Mouse (Mus musculus): Measurements from ENCODE around the gene Asic4. TPM values are rescaled to one million over a fixed set of nuclear protein-coding genes. Genes with fewer than 3 reads are reported as not detected.

Gene Asic4
- polyA plus RNA-seq, 1 experiment from 2014 or later, result 0.61 TPM

GRCm38 (mm10) chr1:75480036-75480435 is 29.8 kb downstream of the Asic4 start:
- DNase-seq (ENCODE audit: low spot score), result no peak
- Histone ChIP-seq H3K9ac (ENCODE audit: low read length) (peak overlapping the region; percentile 72), H3K36me3 (ENCODE audit: control insufficient read depth, insufficient read depth, low read length) (no peaks in the 10 kb centered on the region; the same call in 1 of the 2 replicates), H3K4me1 (replicated peaks; ENCODE audit: control insufficient read depth, insufficient read depth, low read length) (peaks cover 15% of the 10 kb centered on the region; the same call in 1 of the 2 replicates), H3K27me3 (ENCODE audit: control insufficient read depth, insufficient read depth, low read length) (peaks cover 21% of the 10 kb centered on the region), H3K4me3 (ENCODE audit: low read depth, low read length) (peak overlapping the region; percentile 82), H3K27ac (ENCODE audit: low read depth, low read length) (no peak overlapping the region), H3K9me3 (ENCODE audit: control insufficient read depth, low read length) (no peaks in the 10 kb centered on the region), H3K4me2 (ENCODE audit: low read depth, low read length, severe bottlenecking) (peak overlapping the region; percentile 83)
- ATAC-seq (replicated peaks; ENCODE audit: low FRiP score), result no peak
- whole genome bisulfite sequencing, result 16% methylated on average over 13 of the region's 13 CpGs

- Histone ChIP-seq H3K4me3 (ENCODE audit: low read depth, low read length) (no peak overlapping the region), H3K4me2 (ENCODE audit: low read depth, low read length, severe bottlenecking) (no peak overlapping the region), H3K9ac (ENCODE audit: low read length) (no peak overlapping the region), H3K9me3 (ENCODE audit: control insufficient read depth, low read length) (no peaks in the 10 kb centered on the region), H3K36me3 (ENCODE audit: control insufficient read depth, insufficient read depth, low read length) (no peaks in the 10 kb centered on the region; the same call in 1 of the 2 replicates), H3K27ac (ENCODE audit: low read depth, low read length) (no peak overlapping the region), H3K4me1 (replicated peaks; ENCODE audit: control insufficient read depth, insufficient read depth, low read length) (peaks cover 15% of the 10 kb centered on the region; the same call in 1 of the 2 replicates), H3K27me3 (ENCODE audit: control insufficient read depth, insufficient read depth, low read length) (peaks cover 28% of the 10 kb centered on the region)
- no peak for DNase-seq (ENCODE audit: low spot score)
- ATAC-seq (replicated peaks; ENCODE audit: low FRiP score), result no peak
- WGBS, result 88% methylated on average over 7 of the region's 7 CpGs
These were observed 30.5 kb downstream of the Asic4 start for GRCm38 (mm10) chr1:75480735-75481134.

- Histone ChIP-seq H3K27ac (ENCODE audit: low read depth, low read length) (no peak overlapping the region), H3K36me3 (ENCODE audit: control insufficient read depth, insufficient read depth, low read length) (no peaks in the 10 kb centered on the region), H3K27me3 (ENCODE audit: control insufficient read depth, insufficient read depth, low read length) (peaks cover 47% of the 10 kb centered on the region), H3K4me2 (ENCODE audit: low read depth, low read length, severe bottlenecking) (peak overlapping the region; percentile 79), H3K9me3 (ENCODE audit: control insufficient read depth, low read length) (no peaks in the 10 kb centered on the region), H3K4me1 (replicated peaks; ENCODE audit: control insufficient read depth, insufficient read depth, low read length) (peaks cover 13% of the 10 kb centered on the region; the same call in 1 of the 2 replicates), H3K9ac (ENCODE audit: low read length) (no peak overlapping the region), H3K4me3 (ENCODE audit: low read depth, low read length) (peak overlapping the region; percentile 50)
- WGBS, result 6% methylated on average over 24 of the region's 24 CpGs
- no peak for DNase-seq (ENCODE audit: low spot score)
- ATAC-seq (replicated peaks; ENCODE audit: low FRiP score), result no peak
These were observed 36.3 kb downstream of the Asic4 start for GRCm38 (mm10) chr1:75486561-75486960.

- peak overlapping the region; percentile 79 for H3K4me2 ChIP-seq (ENCODE audit: low read depth, low read length, severe bottlenecking)
- no peaks in the 10 kb centered on the region for H3K9me3 ChIP-seq (ENCODE audit: control insufficient read depth, low read length)
- ATAC-seq (replicated peaks; ENCODE audit: low FRiP score) (0 out of 2 replicates have a peak, but pooled peaks have one; percentile 5), DNase-seq (ENCODE audit: low spot score) (no peak)
- no peaks in the 10 kb centered on the region for H3K36me3 ChIP-seq (ENCODE audit: control insufficient read depth, insufficient read depth, low read length)
- peaks cover 47% of the 10 kb centered on the region for H3K27me3 ChIP-seq (ENCODE audit: control insufficient read depth, insufficient read depth, low read length)
- peak overlapping the region; percentile 35; the same call in 1 of the 2 replicates for H3K9ac ChIP-seq (ENCODE audit: low read length)
- peaks cover 13% of the 10 kb centered on the region; the same call in 1 of the 2 replicates for H3K4me1 ChIP-seq (replicated peaks; ENCODE audit: control insufficient read depth, insufficient read depth, low read length)
- WGBS, result 3% methylated on average over 13 of the region's 13 CpGs
- H3K27ac ChIP-seq (ENCODE audit: low read depth, low read length), result no peak overlapping the region
- peak overlapping the region; percentile 50 for H3K4me3 ChIP-seq (ENCODE audit: low read depth, low read length)
These were observed 36.8 kb downstream of the Asic4 start for GRCm38 (mm10) chr1:75487040-75487404.

DNA sequence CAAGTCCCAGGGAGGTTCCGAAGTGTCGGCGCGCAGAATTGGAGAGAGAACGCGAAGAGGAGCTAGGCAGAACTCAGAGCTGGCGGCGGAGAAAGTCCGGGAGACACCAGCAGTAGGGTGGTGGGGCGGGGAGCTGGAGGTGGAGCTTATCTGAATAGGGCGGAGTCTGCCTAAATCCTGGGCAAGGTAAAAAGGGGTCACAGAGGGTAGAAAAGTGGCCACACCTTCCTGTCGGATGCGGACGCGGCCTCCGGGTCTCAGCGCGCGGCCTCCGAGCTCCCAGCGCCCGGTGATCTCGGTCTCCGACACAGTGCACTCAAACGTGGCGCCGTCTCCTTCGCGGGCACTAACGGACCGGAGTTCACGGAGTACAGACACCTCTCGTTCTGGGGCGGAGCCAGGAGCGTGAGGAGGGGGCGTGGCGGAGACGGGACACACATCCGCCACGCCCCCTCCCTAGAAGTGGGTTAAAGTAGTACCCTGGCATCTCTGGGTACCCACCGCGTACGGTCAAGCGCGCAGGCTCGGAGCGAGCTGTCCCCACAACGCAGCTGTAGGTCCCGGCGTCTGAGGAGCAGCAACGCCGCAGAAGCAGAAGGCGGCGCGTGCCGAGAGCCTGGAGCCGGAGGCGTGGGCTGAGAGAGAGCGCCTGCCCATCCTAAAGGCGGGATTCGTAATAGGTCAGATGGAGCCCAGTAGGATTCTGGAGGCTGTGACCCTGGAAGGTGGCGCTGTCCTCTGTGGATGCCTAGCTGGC is 37.3 kb downstream of the Asic4 start:
- no peak overlapping the region for H3K27ac ChIP-seq (ENCODE audit: low read depth, low read length)
- H3K36me3 ChIP-seq (ENCODE audit: control insufficient read depth, insufficient read depth, low read length), result no peaks in the 10 kb centered on the region
- no peaks in the 10 kb centered on the region for H3K9me3 ChIP-seq (ENCODE audit: control insufficient read depth, low read length)
- ATAC-seq (replicated peaks; ENCODE audit: low FRiP score), result peak; percentile 75
- H3K9ac ChIP-seq (ENCODE audit: low read length), result peak overlapping the region; percentile 35; the same call in 1 of the 2 replicates
- peak; percentile 89 for DNase-seq (ENCODE audit: low spot score)
- peaks cover 44% of the 10 kb centered on the region for H3K27me3 ChIP-seq (ENCODE audit: control insufficient read depth, insufficient read depth, low read length)
- peaks cover 13% of the 10 kb centered on the region; the same call in 1 of the 2 replicates for H3K4me1 ChIP-seq (replicated peaks; ENCODE audit: control insufficient read depth, insufficient read depth, low read length)
- H3K4me2 ChIP-seq (ENCODE audit: low read depth, low read length, severe bottlenecking), result peak overlapping the region; percentile 79
- H3K4me3 ChIP-seq (ENCODE audit: low read depth, low read length), result peak overlapping the region; percentile 50
- under 1% methylated on average over 62 of the region's 62 CpGs for WGBS

DNA sequence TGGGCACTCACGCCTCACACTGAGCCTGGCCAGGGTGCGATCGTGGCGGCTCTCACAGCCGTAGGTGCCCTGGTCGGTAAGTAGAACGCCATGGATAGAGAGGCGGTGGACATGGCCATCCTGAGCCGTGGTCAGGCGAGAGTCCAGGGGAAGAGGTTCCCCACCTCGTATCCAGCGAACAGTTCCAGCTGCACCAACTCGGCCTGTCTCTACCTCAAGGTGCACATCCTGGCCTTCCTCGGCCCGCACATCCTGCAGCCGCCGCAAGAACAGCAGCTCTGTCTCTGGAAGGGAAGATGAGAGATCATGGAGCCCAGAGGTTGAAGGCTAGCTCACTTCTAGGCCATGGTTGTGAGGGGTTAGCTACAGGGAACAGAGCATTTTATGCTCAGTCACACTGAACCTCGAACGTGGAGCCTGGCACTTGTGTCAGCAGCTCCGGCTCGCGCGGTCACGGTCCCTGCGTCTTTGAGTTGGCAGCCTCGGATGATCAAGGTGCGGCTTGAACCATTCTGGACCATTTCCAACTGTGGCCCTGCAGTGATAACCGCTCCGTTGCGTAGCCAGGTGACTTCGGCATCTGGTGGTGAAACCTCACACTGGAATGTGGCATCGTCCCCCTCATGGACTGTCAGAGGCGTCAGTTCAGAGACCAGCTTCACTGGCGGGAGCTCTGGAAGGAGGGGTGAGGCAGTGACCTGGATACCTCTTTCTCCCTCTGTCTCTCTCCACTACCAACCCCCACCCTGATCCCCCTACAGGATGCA is 40.7 kb downstream of the Asic4 start:
- Histone ChIP-seq H3K4me2 (ENCODE audit: low read depth, low read length, severe bottlenecking) (no peak overlapping the region), H3K4me1 (replicated peaks; ENCODE audit: control insufficient read depth, insufficient read depth, low read length) (peaks cover 13% of the 10 kb centered on the region; the same call in 1 of the 2 replicates), H3K9me3 (ENCODE audit: control insufficient read depth, low read length) (no peaks in the 10 kb centered on the region), H3K4me3 (ENCODE audit: low read depth, low read length) (no peak overlapping the region), H3K36me3 (ENCODE audit: control insufficient read depth, insufficient read depth, low read length) (no peaks in the 10 kb centered on the region), H3K27ac (ENCODE audit: low read depth, low read length) (no peak overlapping the region), H3K27me3 (ENCODE audit: control insufficient read depth, insufficient read depth, low read length) (peaks cover 23% of the 10 kb centered on the region), H3K9ac (ENCODE audit: low read length) (no peak overlapping the region)
- no peak for DNase-seq (ENCODE audit: low spot score)
- no peak for ATAC-seq (replicated peaks; ENCODE audit: low FRiP score)
- 78% methylated on average over 34 of the region's 34 CpGs for WGBS

DNA sequence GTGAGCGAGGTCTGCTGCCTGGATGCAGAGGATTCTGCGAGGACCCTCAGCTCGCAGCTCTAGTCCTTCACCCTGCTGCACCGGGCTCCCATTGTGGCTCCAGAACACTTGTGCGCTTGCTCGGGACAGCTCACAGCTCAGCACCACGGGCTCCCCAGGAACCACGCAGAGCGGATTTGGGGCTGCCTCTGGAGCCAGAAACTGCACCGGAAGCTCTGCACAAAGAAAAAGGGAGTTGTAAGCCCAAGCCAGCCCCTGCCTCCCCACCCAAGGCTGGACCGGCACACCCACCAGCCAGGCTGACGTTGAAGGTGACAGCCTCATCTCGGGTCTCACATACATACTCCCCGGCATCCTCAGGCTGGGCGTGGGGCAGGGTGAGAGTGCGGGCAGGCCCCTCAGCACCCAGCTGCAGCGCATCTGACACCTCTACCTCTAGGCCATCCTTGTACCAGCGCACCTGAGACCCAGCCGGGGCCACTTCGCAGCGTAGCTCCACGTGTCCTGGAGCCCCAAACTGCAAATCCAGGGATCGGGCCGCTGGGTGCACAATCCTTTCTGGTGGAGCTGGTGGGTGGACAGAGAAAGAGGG is 42.4 kb downstream of the Asic4 start:
- Histone ChIP-seq H3K27me3 (ENCODE audit: control insufficient read depth, insufficient read depth, low read length) (peaks cover 8% of the 10 kb centered on the region), H3K36me3 (ENCODE audit: control insufficient read depth, insufficient read depth, low read length) (no peaks in the 10 kb centered on the region; the same call in 1 of the 2 replicates)

DNA sequence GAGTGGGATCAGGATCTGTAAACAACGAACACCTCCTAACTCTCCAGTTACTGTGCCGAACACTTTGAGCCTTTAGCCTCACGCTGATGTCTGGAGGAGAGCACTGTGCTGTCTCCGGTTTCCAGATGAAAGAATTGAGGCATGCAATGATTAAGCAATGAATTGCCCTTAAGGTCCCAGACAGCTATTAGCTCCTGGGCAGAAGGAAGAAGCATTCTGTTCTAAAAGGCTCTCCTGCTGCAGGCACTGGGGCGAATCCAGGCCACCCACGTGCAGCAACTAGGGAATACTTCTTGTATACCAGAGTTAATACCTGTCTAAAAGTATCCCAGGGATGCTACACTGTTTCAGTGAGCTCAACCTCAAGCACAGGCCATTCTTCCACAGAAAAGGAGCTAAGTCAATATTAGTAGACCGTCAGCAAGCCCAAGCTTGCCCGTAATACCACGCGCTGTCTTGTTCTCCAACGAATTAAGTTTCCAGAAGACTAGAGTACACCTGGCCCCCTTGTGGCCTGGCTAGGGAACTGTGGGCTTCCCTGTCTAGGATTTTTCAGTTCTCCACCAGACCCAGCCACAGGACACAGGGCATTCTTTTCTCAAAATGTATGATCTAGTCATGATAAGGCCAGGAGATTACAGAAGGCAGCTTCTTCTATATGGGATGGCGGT is 44.8 kb downstream of the Asic4 start:
- Histone ChIP-seq H3K27me3 (ENCODE audit: control insufficient read depth, insufficient read depth, low read length) (no peaks in the 10 kb centered on the region; the same call in 1 of the 2 replicates), H3K9ac (ENCODE audit: low read length) (no peak overlapping the region; the same call in 1 of the 2 replicates), H3K27ac (ENCODE audit: low read depth, low read length) (no peak overlapping the region), H3K36me3 (ENCODE audit: control insufficient read depth, insufficient read depth, low read length) (no peaks in the 10 kb centered on the region; the same call in 1 of the 2 replicates), H3K4me1 (replicated peaks; ENCODE audit: control insufficient read depth, insufficient read depth, low read length) (no peaks in the 10 kb centered on the region), H3K4me3 (ENCODE audit: low read depth, low read length) (no peak overlapping the region), H3K9me3 (ENCODE audit: control insufficient read depth, low read length) (no peaks in the 10 kb centered on the region), H3K4me2 (ENCODE audit: low read depth, low read length, severe bottlenecking) (no peak overlapping the region)
- 50% methylated on average over 12 of the region's 12 CpGs for WGBS
- ATAC-seq (replicated peaks; ENCODE audit: low FRiP score) (no peak), DNase-seq (ENCODE audit: low spot score) (peak; percentile 72)

More for the DNA sequence above, 42.4 kb downstream of the Asic4 start:
- no peak overlapping the region for H3K4me2 ChIP-seq (ENCODE audit: low read depth, low read length, severe bottlenecking)
- H3K4me1 ChIP-seq (replicated peaks; ENCODE audit: control insufficient read depth, insufficient read depth, low read length), result 0 out of 2 replicates have a peak, but pooled peaks cover 3% of the 10 kb centered on the region
- H3K27ac ChIP-seq (ENCODE audit: low read depth, low read length), result no peak overlapping the region
- ATAC-seq (replicated peaks; ENCODE audit: low FRiP score), result no peak
- WGBS, result 29% methylated on average over 24 of the region's 24 CpGs
- no peak overlapping the region for H3K4me3 ChIP-seq (ENCODE audit: low read depth, low read length)
- H3K9me3 ChIP-seq (ENCODE audit: control insufficient read depth, low read length), result no peaks in the 10 kb centered on the region
- no peak for DNase-seq (ENCODE audit: low spot score)
- no peak overlapping the region for H3K9ac ChIP-seq (ENCODE audit: low read length)
